Mouse (Mus musculus) stomach, embryonic 15.5 days (tissue): ENCODE results near the gene Dnajc21. TPM values are rescaled to one million over a fixed set of nuclear protein-coding genes. Genes with fewer than 3 reads are reported as not detected.
"Not testable (repeated sequence)": the region's sequence is repeated elsewhere in the genome, so short reads cannot be mapped to it uniquely, and the experiment has no call there.

Source experiments
- ATAC-seq: fragments of 200-750 bp; cut with Nextera tagmentation; 2 replicates; pipeline ENCODE4 v1.8.0; 2017; ENCODE audit warnings: low read depth, moderate number of reproducible peaks, moderate TSS enrichment; ENCODE audit not compliant: insufficient read depth, low FRiP score
- H3K27ac ChIP-seq: fragments of 300-500 bp; sonication (generic); 2 replicates; pipeline ENCODE4 v1.5.1; 2015; ENCODE audit warnings: mild to moderate bottlenecking, inconsistent platforms
- H3K27me3 ChIP-seq: fragments of 300-500 bp; sonication (generic); replicated peaks from 2 replicates; pipeline ENCODE4 v1.6.1; 2015; ENCODE audit warnings: inconsistent platforms
- H3K36me3 ChIP-seq: fragments of 300-500 bp; sonication (generic); 2 replicates; pipeline ENCODE4 v1.6.1; 2015; ENCODE audit warnings: inconsistent platforms
- H3K4me1 ChIP-seq: fragments of 300-500 bp; sonication (generic); 2 replicates; pipeline ENCODE4 v1.6.1; 2015; ENCODE audit warnings: inconsistent platforms
- H3K4me2 ChIP-seq: fragments of 300-500 bp; sonication (generic); 2 replicates; pipeline ENCODE4 v1.6.1; 2015; ENCODE audit warnings: mild to moderate bottlenecking, inconsistent platforms
- H3K4me3 ChIP-seq: fragments of 300-500 bp; sonication (generic); replicated peaks from 2 replicates; pipeline ENCODE4 v1.5.1; 2015; ENCODE audit warnings: inconsistent platforms
- H3K9ac ChIP-seq: fragments of 300-500 bp; sonication (generic); 2 replicates; pipeline ENCODE4 v1.6.1; 2015; ENCODE audit warnings: inconsistent platforms
- H3K9me3 ChIP-seq: fragments of 300-500 bp; sonication (generic); 2 replicates; pipeline ENCODE4 v1.6.1; 2016; ENCODE audit warnings: inconsistent platforms
- whole genome bisulfite sequencing: fragments of 180-500 bp; shearing (Covaris S2); methylation state at CpG from one replicate; pipeline ENCODE4 v1.1.7; 2015; 5-methylcytosine and 5-hydroxymethylcytosine counted together
- polyA plus RNA-seq: library from polyadenylated mRNA; unstranded; fragments of >200 nt; fragmentation: Nextera tagmentation; extraction: Ambion mirVana; gene quantifications from 2 replicates; pipeline ENCODE4 v1.2.1, GENCODE M21; 2015

Dnajc21 gene
- 16.8 and 17.6 TPM in 2 replicates for polyA plus RNA-seq

GRCm38 (mm10) chr15:10470151-10470831, at the start of gene Dnajc21:
Gene Dnajc21 (minus strand): TSS chr15:10470516.
- Histone ChIP-seq H3K4me1 (peaks cover 13% of the 10 kb centered on the region; the same call in 1 of the 2 replicates), H3K27ac (peak within 1 kb of the TSS; percentile 82), H3K36me3 (0 out of 2 replicates have a peak, but pooled peaks cover 1% of the 10 kb centered on the region), H3K4me3 (peak within 1 kb of the TSS; percentile 80), H3K4me2 (peak within 1 kb of the TSS; percentile 80), H3K9me3 (no peaks in the 10 kb centered on the region), H3K27me3 (no peaks in the 10 kb centered on the region), H3K9ac (peak within 1 kb of the TSS; percentile 65)
- WGBS: 0% methylated on average over 43 of the region's 87 CpGs
- peak; percentile 96 for ATAC-seq

- Histone ChIP-seq H3K9me3 (no peaks in the 10 kb centered on the region), H3K4me3 (no peak overlapping the region)
- no peak for ATAC-seq
Observed at GRCm38 (mm10) chr15:10515166-10515565, 44.9 kb upstream of the Dnajc21 start.

DNA sequence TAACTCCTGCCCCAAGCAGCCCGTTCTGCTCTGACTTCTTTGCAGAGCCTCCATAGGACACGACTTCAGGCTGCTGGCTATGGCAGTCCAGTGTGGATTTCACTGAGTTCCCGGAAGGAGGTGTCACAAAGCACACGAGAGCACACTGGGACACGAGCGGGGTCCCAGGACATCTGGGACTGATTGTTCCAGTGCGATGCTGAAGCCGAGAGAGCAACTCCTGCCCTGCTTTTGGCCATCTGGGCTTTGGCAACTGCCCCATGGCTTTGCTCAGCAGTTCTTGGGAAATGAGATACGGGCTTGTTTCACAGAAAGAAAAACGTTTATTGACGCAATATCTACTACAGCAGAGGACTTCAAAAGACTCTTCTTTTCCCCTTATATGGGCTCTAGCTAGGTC, 35.8 kb upstream of the Dnajc21 start:
- H3K27me3 ChIP-seq: no peaks in the 10 kb centered on the region
- no peaks in the 10 kb centered on the region for H3K9me3 ChIP-seq
- H3K4me1 ChIP-seq: no peaks in the 10 kb centered on the region
- H3K9ac ChIP-seq: no peak overlapping the region
- H3K36me3 ChIP-seq: no peaks in the 10 kb centered on the region
- WGBS: 74% methylated on average over 11 of the region's 11 CpGs
- H3K4me3 ChIP-seq: no peak overlapping the region
- H3K27ac ChIP-seq: no peak overlapping the region
- no peak for ATAC-seq
- H3K4me2 ChIP-seq: no peak overlapping the region

More at GRCm38 (mm10) chr15:10515166-10515565, 44.9 kb upstream of the Dnajc21 start:
- H3K27me3 ChIP-seq: no peaks in the 10 kb centered on the region
- H3K4me1 ChIP-seq: no peaks in the 10 kb centered on the region
- H3K27ac ChIP-seq: no peak overlapping the region
- H3K36me3 ChIP-seq: no peaks in the 10 kb centered on the region
- WGBS: 84% methylated on average over 7 of the region's 7 CpGs
- H3K9ac ChIP-seq: no peak overlapping the region
- H3K4me2 ChIP-seq: no peak overlapping the region

- Histone ChIP-seq H3K4me1 (no peaks in the 10 kb centered on the region), H3K36me3 (no peaks in the 10 kb centered on the region), H3K4me2 (no peak overlapping the region), H3K27me3 (no peaks in the 10 kb centered on the region), H3K27ac (no peak overlapping the region), H3K4me3 (no peak overlapping the region), H3K9me3 (no peaks in the 10 kb centered on the region), H3K9ac (no peak overlapping the region)
- 55% methylated on average over 11 of the region's 11 CpGs for WGBS
- no peak for ATAC-seq
Observed at GRCm38 (mm10) chr15:10500838-10501719, 30.8 kb upstream of the Dnajc21 start.

DNA sequence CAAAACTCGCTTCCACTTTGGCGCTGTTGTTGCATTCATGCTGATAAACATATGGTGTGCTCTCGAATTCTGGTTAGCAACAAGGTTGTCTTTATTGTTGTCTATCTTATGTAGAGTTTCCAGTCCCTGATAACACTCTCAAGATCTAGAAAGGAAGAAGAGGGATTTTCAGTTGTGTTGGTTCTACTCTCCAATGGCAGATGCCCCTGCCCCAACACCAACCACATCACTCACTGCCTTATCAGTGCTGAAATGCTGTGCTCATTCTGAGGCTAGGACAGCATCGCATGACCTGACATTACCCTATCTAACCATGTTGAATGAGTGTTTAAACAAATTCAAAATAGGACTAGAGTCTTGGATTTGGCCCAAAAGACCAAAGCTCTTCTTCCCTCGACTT, 29.7 kb upstream of the Dnajc21 start:
- H3K4me3 ChIP-seq: no peak overlapping the region
- 75% methylated on average over 5 of the region's 5 CpGs for WGBS
- H3K27me3 ChIP-seq: no peaks in the 10 kb centered on the region
- no peak for ATAC-seq
- H3K27ac ChIP-seq: no peak overlapping the region
- no peak overlapping the region for H3K4me2 ChIP-seq
- no peaks in the 10 kb centered on the region for H3K9me3 ChIP-seq
- no peak overlapping the region for H3K9ac ChIP-seq
- H3K36me3 ChIP-seq: no peaks in the 10 kb centered on the region
- no peaks in the 10 kb centered on the region for H3K4me1 ChIP-seq

DNA sequence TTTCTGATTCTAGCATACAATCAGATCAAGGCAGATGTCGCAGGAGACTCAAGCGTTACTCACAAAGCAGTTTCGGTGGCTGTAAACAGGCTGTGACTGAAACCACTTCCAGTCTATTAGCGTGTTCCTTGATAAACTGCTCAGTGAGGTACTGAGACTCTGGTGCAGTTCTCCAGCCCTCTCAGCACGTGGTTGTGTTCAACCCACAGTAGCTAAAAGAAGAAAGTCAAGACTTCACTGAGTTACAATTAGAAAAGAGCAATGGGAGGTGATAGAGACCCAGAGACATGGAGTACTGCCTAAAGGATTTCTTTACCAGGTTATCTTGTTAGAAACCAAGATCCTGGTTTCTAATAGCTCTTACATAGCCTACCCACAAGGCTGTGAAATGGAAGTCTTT, 29.3 kb upstream of the Dnajc21 start:
- Histone ChIP-seq H3K4me2 (no peak overlapping the region), H3K4me1 (no peaks in the 10 kb centered on the region), H3K27me3 (no peaks in the 10 kb centered on the region), H3K4me3 (no peak overlapping the region), H3K9ac (no peak overlapping the region), H3K9me3 (no peaks in the 10 kb centered on the region), H3K27ac (no peak overlapping the region), H3K36me3 (no peaks in the 10 kb centered on the region)
- ATAC-seq: no peak
- 76% methylated on average over 5 of the region's 5 CpGs for WGBS

DNA sequence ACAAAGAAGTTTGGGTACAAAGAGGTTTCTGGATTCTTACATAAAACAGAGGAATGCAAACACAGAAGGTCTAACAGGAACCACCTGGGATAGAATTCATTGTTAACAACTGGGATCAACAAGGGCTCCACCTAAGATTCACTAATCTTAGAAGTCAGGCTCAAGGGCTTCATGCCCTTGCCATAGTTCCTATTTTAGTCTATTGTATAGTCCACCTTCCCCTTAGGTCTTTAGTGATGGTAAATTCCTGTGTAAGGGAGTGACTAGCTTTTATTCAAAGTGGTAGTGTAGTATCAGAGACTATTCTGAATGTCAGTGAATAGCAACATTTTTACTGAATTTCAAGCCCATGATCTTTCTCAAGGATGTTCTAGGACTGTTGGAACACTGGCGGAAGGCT, 26.4 kb upstream of the Dnajc21 start:
- ATAC-seq, H3K4me1 ChIP-seq, H3K4me3 ChIP-seq, H3K36me3 ChIP-seq, H3K9ac ChIP-seq, H3K27ac ChIP-seq, H3K9me3 ChIP-seq, H3K27me3 ChIP-seq, H3K4me2 ChIP-seq: not testable (repeated sequence)
- 91% methylated on average over 1 of the region's 1 CpGs for WGBS

- 92% methylated on average over 11 of the region's 11 CpGs for WGBS
- H3K9ac ChIP-seq: no peak overlapping the region
- no peak overlapping the region for H3K4me3 ChIP-seq
- no peaks in the 10 kb centered on the region for H3K9me3 ChIP-seq
- no peaks in the 10 kb centered on the region for H3K4me1 ChIP-seq
- H3K27me3 ChIP-seq: no peaks in the 10 kb centered on the region
- H3K36me3 ChIP-seq: peaks cover 12% of the 10 kb centered on the region; the same call in 1 of the 2 replicates
- no peak overlapping the region for H3K27ac ChIP-seq
- ATAC-seq: no peak
- no peak overlapping the region for H3K4me2 ChIP-seq
Observed at GRCm38 (mm10) chr15:10495944-10496343, 25.6 kb upstream of the Dnajc21 start.

DNA sequence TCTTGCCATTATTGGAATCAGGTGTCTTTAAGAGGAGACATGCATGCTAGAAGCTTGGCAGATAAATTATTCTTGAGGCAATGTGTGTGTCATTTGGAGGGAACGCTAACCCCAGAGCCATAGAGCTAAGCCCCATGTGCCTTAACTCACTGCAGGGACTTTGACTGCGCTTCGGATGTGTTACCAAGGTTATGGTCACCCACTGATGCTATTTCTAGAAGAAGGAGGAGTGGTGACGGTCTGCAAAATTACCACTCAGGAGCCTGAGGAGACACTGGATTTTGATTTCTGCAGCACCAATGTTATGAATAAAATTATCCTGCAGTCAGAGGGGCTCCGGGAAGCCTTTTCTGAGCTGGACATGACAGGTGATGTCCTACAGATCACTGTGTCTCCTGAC, 19.8 kb upstream of the Dnajc21 start:
- WGBS: 92% methylated on average over 5 of the region's 5 CpGs
- no peak for ATAC-seq
- Histone ChIP-seq H3K36me3 (peaks cover 16% of the 10 kb centered on the region; the same call in 1 of the 2 replicates), H3K4me2 (no peak overlapping the region), H3K4me3 (no peak overlapping the region), H3K27ac (no peak overlapping the region), H3K9me3 (no peaks in the 10 kb centered on the region), H3K4me1 (0 out of 2 replicates have a peak, but pooled peaks cover 5% of the 10 kb centered on the region), H3K27me3 (no peaks in the 10 kb centered on the region), H3K9ac (no peak overlapping the region)

DNA sequence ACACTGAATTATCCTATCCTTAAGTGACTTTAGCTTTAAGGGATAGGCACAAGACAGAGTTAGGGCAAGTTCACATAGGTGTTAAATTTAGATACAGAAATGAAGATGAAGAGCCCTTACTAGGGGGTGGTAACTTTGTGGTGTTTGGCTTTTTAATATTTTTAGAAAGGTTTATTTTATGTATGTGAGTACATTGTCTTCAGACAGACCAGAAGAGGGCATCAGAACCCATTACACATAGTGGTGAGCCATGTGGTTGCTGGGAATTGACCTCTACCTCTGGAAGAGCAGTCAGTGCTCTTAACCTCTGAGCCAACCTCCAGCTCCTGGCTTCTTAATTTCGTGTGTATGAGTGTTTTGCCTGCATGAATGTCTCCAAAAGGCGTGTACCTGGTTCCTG, 16.9 kb upstream of the Dnajc21 start:
- no peak overlapping the region for H3K27ac ChIP-seq
- no peak overlapping the region; the same call in 1 of the 2 replicates for H3K4me3 ChIP-seq
- ATAC-seq: no peak
- no peaks in the 10 kb centered on the region for H3K27me3 ChIP-seq
- no peak overlapping the region for H3K9ac ChIP-seq
- H3K4me2 ChIP-seq: peak overlapping the region; percentile 68
- 0 out of 2 replicates have a peak, but pooled peaks cover 8% of the 10 kb centered on the region for H3K4me1 ChIP-seq
- peaks cover 12% of the 10 kb centered on the region; the same call in 1 of the 2 replicates for H3K36me3 ChIP-seq
- 60% methylated on average over 2 of the region's 2 CpGs for WGBS
- no peaks in the 10 kb centered on the region for H3K9me3 ChIP-seq

DNA sequence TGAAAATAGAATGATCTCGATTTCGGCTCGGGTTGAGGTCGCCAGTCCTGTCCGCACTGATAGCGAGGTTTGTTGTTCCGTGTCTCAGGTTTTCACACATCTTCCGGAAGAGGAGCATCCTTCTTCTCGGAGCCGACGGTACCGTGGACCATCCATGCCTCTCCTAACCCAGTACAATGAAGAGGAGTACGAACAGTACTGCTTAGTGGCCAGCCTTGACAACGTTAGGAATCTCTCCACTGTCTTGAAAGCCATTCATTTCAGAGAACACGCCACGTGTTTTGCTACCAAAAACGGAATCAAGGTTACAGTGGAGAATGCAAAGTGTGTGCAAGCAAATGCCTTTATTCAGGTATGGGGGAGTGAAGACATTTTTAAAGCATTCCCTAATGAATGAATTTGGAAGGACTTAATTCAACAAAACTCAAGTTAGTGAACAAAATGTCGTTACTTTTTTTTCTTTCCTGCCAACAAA, 16.1 kb upstream of the Dnajc21 start:
- H3K4me3 ChIP-seq: peak overlapping the region; percentile 87
- H3K9ac ChIP-seq: peak overlapping the region; percentile 72
- WGBS: under 1% methylated on average over 18 of the region's 18 CpGs
- H3K27ac ChIP-seq: peak overlapping the region; percentile 42
- H3K27me3 ChIP-seq: no peaks in the 10 kb centered on the region
- peaks cover 6% of the 10 kb centered on the region; the same call in 1 of the 2 replicates for H3K36me3 ChIP-seq
- no peak for ATAC-seq
- peak overlapping the region; percentile 68 for H3K4me2 ChIP-seq
- H3K4me1 ChIP-seq: 0 out of 2 replicates have a peak, but pooled peaks cover 8% of the 10 kb centered on the region
- no peaks in the 10 kb centered on the region for H3K9me3 ChIP-seq
